Mouse (Mus musculus) stomach, embryonic 14.5 days (tissue): ENCODE data around the gene Mrpl9. TPM values are rescaled to one million over a fixed set of nuclear protein-coding genes. Genes with fewer than 3 reads are reported as not detected.

Source experiments
- ATAC-seq: fragments of 200-750 bp; cut with Nextera tagmentation; 2 replicates; pipeline ENCODE4 v1.8.0; 2017; ENCODE audit warnings: low read depth, moderate TSS enrichment; ENCODE audit not compliant: insufficient number of reproducible peaks, insufficient read depth, low FRiP score
- H3K27ac ChIP-seq: fragments of 300-500 bp; sonication (generic); 2 replicates; pipeline ENCODE4 v1.5.1; 2014; ENCODE audit warnings: mild to moderate bottlenecking, low read length, moderate library complexity, mixed read lengths
- H3K27me3 ChIP-seq: fragments of 300-500 bp; sonication (generic); 2 replicates; pipeline ENCODE4 v1.6.1; 2014; ENCODE audit warnings: low read length, control low read depth, mixed read lengths; ENCODE audit not compliant: control insufficient read depth, insufficient read depth
- H3K36me3 ChIP-seq: fragments of 300-500 bp; sonication (generic); 2 replicates; pipeline ENCODE4 v1.6.1; 2014; ENCODE audit warnings: mild to moderate bottlenecking, control low read depth, low read length, moderate library complexity, mixed read lengths; ENCODE audit not compliant: control insufficient read depth, insufficient read depth
- H3K4me1 ChIP-seq: fragments of 300-500 bp; sonication (generic); 2 replicates; pipeline ENCODE4 v1.6.1; 2014; ENCODE audit warnings: low read length, control low read depth, mixed read lengths; ENCODE audit not compliant: control insufficient read depth, insufficient read depth
- H3K4me2 ChIP-seq: fragments of 300-500 bp; sonication (generic); replicated peaks from 2 replicates; pipeline ENCODE4 v1.6.1; 2014; ENCODE audit warnings: low read depth, low read length, control low read depth
- H3K4me3 ChIP-seq: fragments of 300-500 bp; sonication (generic); 2 replicates; pipeline ENCODE4 v1.5.1; 2014; ENCODE audit warnings: low read depth, low read length, control low read depth
- H3K9ac ChIP-seq: fragments of 300-500 bp; sonication (generic); replicated peaks from 2 replicates; pipeline ENCODE4 v1.6.1; 2014; ENCODE audit warnings: low read depth, mild to moderate bottlenecking, control low read depth, low read length, moderate library complexity, mixed read lengths
- H3K9me3 ChIP-seq: fragments of 300-500 bp; sonication (generic); 2 replicates; pipeline ENCODE4 v1.6.1; 2016; ENCODE audit warnings: low read depth, low read length, control low read depth; ENCODE audit not compliant: control insufficient read depth
- WGBS: fragments of 180-500 bp; shearing (Covaris S2); extraction: QIAGEN DNeasy Blood & Tissue Kit; methylation state at CpG from one replicate; pipeline ENCODE4 v1.1.7; 2014; 5-methylcytosine and 5-hydroxymethylcytosine counted together
- polyA plus RNA-seq: library from polyadenylated mRNA; unstranded; fragments of >200 nt; fragmentation: Nextera tagmentation; extraction: Ambion mirVana; gene quantifications from 2 replicates; pipeline ENCODE4 v1.2.1, GENCODE M21; 2014

Gene Mrpl9
- polyA plus RNA-seq, 1 experiment from 2014 or later = 67.5 TPM

- Histone ChIP-seq H3K9ac (no peak overlapping the region), H3K4me2 (peak overlapping the region; percentile 38; the same call in 1 of the 2 replicates), H3K4me3 (no peak overlapping the region), H3K9me3 (no peaks in the 10 kb centered on the region), H3K4me1 (0 out of 2 replicates have a peak, but pooled peaks cover 3% of the 10 kb centered on the region), H3K36me3 (no peaks in the 10 kb centered on the region), H3K27ac (peak overlapping the region; percentile 33; the same call in 1 of the 2 replicates), H3K27me3 (no peaks in the 10 kb centered on the region)
- no peak for ATAC-seq
- 48% methylated on average over 10 of the region's 10 CpGs for WGBS
Observed at GRCm38 (mm10) chr3:94473115-94473505, 30.0 kb downstream of the Mrpl9 start.

DNA sequence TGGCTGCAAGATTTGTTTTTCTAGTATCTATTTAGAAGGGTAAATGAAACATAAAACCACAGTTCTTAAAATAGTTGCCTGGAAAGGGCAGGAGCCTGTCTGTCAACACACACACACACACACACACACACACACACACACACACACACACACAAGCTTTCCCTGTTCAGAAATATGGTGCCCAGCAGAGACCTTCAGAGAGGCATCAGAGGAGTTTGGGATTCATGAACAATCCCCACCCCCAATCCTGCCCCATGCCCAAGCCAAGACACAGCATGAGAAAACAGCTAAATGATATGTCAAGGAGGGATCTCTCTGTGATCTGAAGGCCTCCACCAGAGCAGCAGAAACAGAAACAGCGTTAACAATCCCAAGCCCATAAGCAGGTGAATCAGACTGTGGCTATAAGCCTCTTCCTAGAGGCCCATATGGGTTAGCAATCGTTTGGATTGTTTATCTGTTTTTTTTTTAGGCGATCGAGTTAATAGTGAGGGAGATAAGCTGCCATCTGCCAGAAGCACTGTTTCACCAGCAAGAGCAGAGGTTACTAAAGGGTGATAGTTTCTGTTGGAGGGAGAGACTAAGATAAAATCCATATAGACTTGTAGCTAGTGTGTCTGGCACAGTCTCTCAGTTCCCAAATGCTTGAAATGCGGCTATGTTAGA is 30.6 kb downstream of the Mrpl9 start:
- 50% methylated on average over 5 of the region's 5 CpGs for WGBS
- ATAC-seq = no peak
- H3K9ac ChIP-seq = no peak overlapping the region
- H3K27ac ChIP-seq = no peak overlapping the region
- H3K27me3 ChIP-seq = no peaks in the 10 kb centered on the region
- H3K4me2 ChIP-seq = no peak overlapping the region
- 0 out of 2 replicates have a peak, but pooled peaks cover 3% of the 10 kb centered on the region for H3K4me1 ChIP-seq
- H3K4me3 ChIP-seq = no peak overlapping the region
- H3K36me3 ChIP-seq = no peaks in the 10 kb centered on the region
- no peaks in the 10 kb centered on the region for H3K9me3 ChIP-seq

- 40% methylated on average over 8 of the region's 8 CpGs for WGBS
- H3K36me3 ChIP-seq = no peaks in the 10 kb centered on the region
- peak overlapping the region; percentile 27; the same call in 1 of the 2 replicates for H3K27ac ChIP-seq
- no peaks in the 10 kb centered on the region for H3K27me3 ChIP-seq
- ATAC-seq = peak; percentile 38; the same call in 1 of the 2 replicates
- no peak overlapping the region for H3K4me3 ChIP-seq
- H3K9me3 ChIP-seq = no peaks in the 10 kb centered on the region
- no peak overlapping the region for H3K4me2 ChIP-seq
- H3K9ac ChIP-seq = no peak overlapping the region
- 0 out of 2 replicates have a peak, but pooled peaks cover 8% of the 10 kb centered on the region for H3K4me1 ChIP-seq
Observed at GRCm38 (mm10) chr3:94476301-94477035, 33.4 kb downstream of the Mrpl9 start.

DNA sequence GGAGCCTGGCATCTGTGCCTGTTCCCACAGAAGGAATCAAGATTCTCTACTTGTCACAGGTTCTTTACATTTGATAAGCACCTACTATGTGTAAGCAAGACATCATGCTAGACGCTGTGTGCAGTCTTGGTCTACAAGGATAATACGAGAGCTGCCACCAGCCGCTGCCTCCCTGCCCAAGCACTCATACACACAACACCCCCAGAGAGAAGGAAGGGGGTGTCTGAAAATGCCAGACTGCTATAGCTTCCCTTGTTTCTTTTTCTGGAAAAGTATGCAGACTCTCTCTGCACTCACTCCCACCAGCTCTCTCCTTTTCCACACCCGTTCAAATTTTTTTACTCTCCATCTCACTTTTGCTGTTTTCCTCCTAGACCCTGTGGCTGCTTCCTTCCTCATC is 34.3 kb downstream of the Mrpl9 start:
- Histone ChIP-seq H3K36me3 (no peaks in the 10 kb centered on the region), H3K9ac (no peak overlapping the region), H3K27ac (no peak overlapping the region), H3K9me3 (no peaks in the 10 kb centered on the region), H3K4me1 (0 out of 2 replicates have a peak, but pooled peaks cover 8% of the 10 kb centered on the region), H3K4me3 (no peak overlapping the region), H3K27me3 (no peaks in the 10 kb centered on the region), H3K4me2 (no peak overlapping the region)
- no peak for ATAC-seq
- 69% methylated on average over 4 of the region's 4 CpGs for WGBS

GRCm38 (mm10) chr3:94477981-94478422 is 34.9 kb downstream of the Mrpl9 start, which contains the start of gene Celf3:
Gene Celf3, plus strand, starts transcription at chr3:94478295.
- Histone ChIP-seq H3K36me3 (no peaks in the 10 kb centered on the region), H3K4me2 (no peak within 1 kb of the TSS), H3K4me1 (0 out of 2 replicates have a peak, but pooled peaks cover 7% of the 10 kb centered on the region), H3K27ac (no peak within 1 kb of the TSS), H3K27me3 (no peaks in the 10 kb centered on the region), H3K9me3 (no peaks in the 10 kb centered on the region), H3K4me3 (peak within 1 kb of the TSS; percentile 6; the same call in 1 of the 2 replicates), H3K9ac (no peak within 1 kb of the TSS)
- 2% methylated on average over 14 of the region's 14 CpGs for WGBS
- no peak for ATAC-seq

GRCm38 (mm10) chr3:94478591-94479169 is 35.6 kb downstream of the Mrpl9 start:
- Histone ChIP-seq H3K9me3 (no peaks in the 10 kb centered on the region), H3K36me3 (no peaks in the 10 kb centered on the region), H3K4me1 (0 out of 2 replicates have a peak, but pooled peaks cover 5% of the 10 kb centered on the region), H3K27me3 (no peaks in the 10 kb centered on the region), H3K27ac (no peak overlapping the region), H3K4me3 (peak overlapping the region; percentile 6; the same call in 1 of the 2 replicates), H3K4me2 (no peak overlapping the region), H3K9ac (no peak overlapping the region)
- WGBS = 16% methylated on average over 9 of the region's 9 CpGs
- no peak for ATAC-seq

DNA sequence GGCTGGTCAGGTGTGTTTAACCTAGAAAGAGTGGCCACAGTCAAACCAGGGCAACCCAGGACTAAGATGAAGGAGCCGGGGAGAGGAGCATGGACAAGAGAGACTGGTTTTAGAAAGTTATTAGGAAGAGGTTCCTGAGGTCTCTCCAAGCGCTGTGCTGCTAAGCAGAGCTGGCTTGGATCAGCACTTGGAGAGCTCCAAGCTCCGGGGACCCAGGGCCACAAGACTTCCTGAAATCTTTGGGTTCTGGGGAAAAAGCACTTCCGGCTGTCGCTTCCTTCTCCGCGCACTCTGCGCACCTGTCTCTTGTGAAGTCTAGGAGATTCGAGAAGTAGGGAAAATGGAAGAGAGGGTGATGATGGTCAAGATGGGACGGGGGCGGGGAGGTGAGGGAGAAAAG is 36.4 kb downstream of the Mrpl9 start:
- H3K27ac ChIP-seq = no peak overlapping the region
- H3K4me1 ChIP-seq = 0 out of 2 replicates have a peak, but pooled peaks cover 5% of the 10 kb centered on the region
- H3K4me2 ChIP-seq = peak overlapping the region; percentile 32
- no peak for ATAC-seq
- no peaks in the 10 kb centered on the region for H3K27me3 ChIP-seq
- H3K4me3 ChIP-seq = peak overlapping the region; percentile 16; the same call in 1 of the 2 replicates
- H3K36me3 ChIP-seq = no peaks in the 10 kb centered on the region
- 2% methylated on average over 11 of the region's 11 CpGs for WGBS
- no peak overlapping the region for H3K9ac ChIP-seq
- H3K9me3 ChIP-seq = no peaks in the 10 kb centered on the region

GRCm38 (mm10) chr3:94480291-94480884 is 37.3 kb downstream of the Mrpl9 start, which contains the start of gene Riiad1:
Gene Riiad1, minus strand, starts transcription at chr3:94480341.
- H3K9ac ChIP-seq = no peak within 1 kb of the TSS
- no peaks in the 10 kb centered on the region for H3K36me3 ChIP-seq
- H3K27me3 ChIP-seq = no peaks in the 10 kb centered on the region
- no peaks in the 10 kb centered on the region for H3K9me3 ChIP-seq
- H3K27ac ChIP-seq = no peak within 1 kb of the TSS
- no peak for ATAC-seq
- H3K4me1 ChIP-seq = 0 out of 2 replicates have a peak, but pooled peaks cover 5% of the 10 kb centered on the region
- H3K4me2 ChIP-seq = peak within 1 kb of the TSS; percentile 32
- 7% methylated on average over 16 of the region's 16 CpGs for WGBS
- peak within 1 kb of the TSS; percentile 16; the same call in 1 of the 2 replicates for H3K4me3 ChIP-seq
